Mouse (Mus musculus) CH12.LX (cell line): Measurements from ENCODE around the gene Cacnb2. TPM values are rescaled to one million over a fixed set of nuclear protein-coding genes. Genes with fewer than 3 reads are reported as not detected.
A peak's percentile ranks its signal among the peaks of the same experiment; 100 is the strongest.

Experiments
- DNase-seq: peaks from one replicate; pipeline ENCODE4 v3.0.0-alpha.2; 2013; ENCODE audit errors: extremely low read depth
- H3K27ac ChIP-seq: 2 replicates; pipeline ENCODE4 v1.5.1; 2012; ENCODE audit warnings: low read depth, mild to moderate bottlenecking, control low read depth, moderate library complexity; ENCODE audit not compliant: insufficient read depth
- H3K27me3 ChIP-seq: replicated peaks from 2 replicates; pipeline ENCODE3; 2012; ENCODE audit warnings: inconsistent platforms
- H3K36me3 ChIP-seq, 2 experiments: replicated peaks in 1 of 2; 2 replicates each; pipeline versions ENCODE3 to v1.6.1; 2012; ENCODE audit warnings: inconsistent platforms in 1 of 2, low read length in 1 of 2, mild to moderate bottlenecking in 1 of 2, mixed read lengths in 1 of 2, moderate library complexity in 1 of 2; ENCODE audit not compliant: control insufficient read depth in 1 of 2, insufficient read depth in 1 of 2
- H3K4me1 ChIP-seq, 2 experiments: 2 replicates each; pipeline ENCODE4 v1.6.1; 2012; ENCODE audit warnings: inconsistent platforms in 1 of 2, moderate library complexity in 1 of 2; ENCODE audit not compliant: insufficient read depth in 2 of 2, control insufficient read depth in 1 of 2
- H3K4me2 ChIP-seq: 2 replicates; pipeline ENCODE4 v1.6.1; 2012; ENCODE audit warnings: low read depth, mild to moderate bottlenecking, control low read depth; ENCODE audit not compliant: poor library complexity, insufficient read depth, severe bottlenecking
- H3K4me3 ChIP-seq, 3 experiments: fragments of 150-350 bp in 1 of 3; sonication (generic) in 1 of 3; replicated peaks in 1 of 3; 2 replicates each; pipeline versions ENCODE3 to v1.5.1; 2011 to 2012; ENCODE audit warnings: low read depth in 2 of 3, low read length in 2 of 3, mild to moderate bottlenecking in 2 of 3, moderate library complexity in 2 of 3, control low read depth in 1 of 3, improper control_type of control experiment in 1 of 3, inconsistent platforms in 1 of 3, mixed read lengths in 1 of 3; ENCODE audit not compliant: poor library complexity in 1 of 3
- H3K79me2 ChIP-seq: replicated peaks from 2 replicates; pipeline ENCODE4 v1.6.1; 2012; ENCODE audit warnings: mild to moderate bottlenecking, moderate library complexity; ENCODE audit not compliant: control insufficient read depth, poor library complexity, insufficient read depth, severe bottlenecking; ENCODE audit errors: extremely low read depth
- H3K9ac ChIP-seq: 2 replicates; pipeline ENCODE4 v1.6.1; 2012; ENCODE audit warnings: low read depth, mild to moderate bottlenecking, control low read depth, moderate library complexity; ENCODE audit not compliant: insufficient read depth
- H3K9me3 ChIP-seq: replicated peaks from 2 replicates; pipeline ENCODE3; 2012; ENCODE audit warnings: low read length, inconsistent platforms, mixed read lengths
- BHLHE40 ChIP-seq: IDR thresholded peaks from 2 replicates; pipeline ENCODE4 v1.6.1; 2011; ENCODE audit warnings: mild to moderate bottlenecking, low read depth, low read length, improper control_type of control experiment
- CHD1 ChIP-seq: IDR thresholded peaks from 2 replicates; pipeline ENCODE4 v1.6.1; 2012; ENCODE audit warnings: low read depth, low read length, improper control_type of control experiment, inconsistent platforms
- CHD2 ChIP-seq: IDR thresholded peaks from 2 replicates; pipeline ENCODE4 v1.6.1; 2011; ENCODE audit warnings: low read length, improper control_type of control experiment
- E2F4 ChIP-seq: IDR thresholded peaks from 2 replicates; pipeline ENCODE4 v1.6.1; 2011; ENCODE audit warnings: low read depth, low read length, improper control_type of control experiment; ENCODE audit not compliant: insufficient replicate concordance
- ELF1 ChIP-seq: IDR thresholded peaks from 2 replicates; pipeline ENCODE4 v1.6.1; 2014; ENCODE audit warnings: low read depth, mild to moderate bottlenecking, inconsistent platforms, low read length, improper control_type of control experiment
- EP300 ChIP-seq: IDR thresholded peaks from 2 replicates; pipeline ENCODE4 v1.6.1; 2011; ENCODE audit warnings: low read length, improper control_type of control experiment
- ETS1 ChIP-seq: conservative IDR thresholded peaks from 2 replicates; pipeline ENCODE4 v1.6.1; 2012; ENCODE audit warnings: low read depth, mild to moderate bottlenecking, inconsistent platforms, low read length, improper control_type of control experiment, moderate library complexity
- GABPA ChIP-seq: IDR thresholded peaks from 2 replicates; pipeline ENCODE4 v1.6.1; 2012; ENCODE audit warnings: low read depth, low read length, improper control_type of control experiment, inconsistent platforms; ENCODE audit not compliant: insufficient replicate concordance
- HCFC1 ChIP-seq: IDR thresholded peaks from 2 replicates; pipeline ENCODE4 v1.6.1; 2012; ENCODE audit warnings: low read depth, mild to moderate bottlenecking, inconsistent platforms, low read length, improper control_type of control experiment
- IRF4 ChIP-seq: IDR thresholded peaks from 2 replicates; pipeline ENCODE4 v1.6.1; 2014; ENCODE audit warnings: low read depth, mild to moderate bottlenecking, inconsistent platforms, low read length, improper control_type of control experiment
- JUN ChIP-seq: IDR thresholded peaks from 2 replicates; pipeline ENCODE4 v1.6.1; 2011; ENCODE audit warnings: low read depth, mild to moderate bottlenecking, low read length, improper control_type of control experiment, moderate library complexity; ENCODE audit not compliant: insufficient read depth
- JUND ChIP-seq: conservative IDR thresholded peaks from 2 replicates; pipeline ENCODE4 v1.6.1; 2011; ENCODE audit warnings: low read depth, low read length, improper control_type of control experiment
- KAT2A ChIP-seq: IDR thresholded peaks from 2 replicates; pipeline ENCODE4 v1.6.1; 2012; ENCODE audit warnings: low read length, improper control_type of control experiment, inconsistent platforms; ENCODE audit not compliant: insufficient replicate concordance
- MAX ChIP-seq: IDR thresholded peaks from 2 replicates; pipeline ENCODE4 v1.6.1; 2011; ENCODE audit warnings: low read length, improper control_type of control experiment
- MAZ ChIP-seq: IDR thresholded peaks from 2 replicates; pipeline ENCODE4 v1.6.1; 2012; ENCODE audit warnings: low read depth, mild to moderate bottlenecking, inconsistent platforms, low read length, improper control_type of control experiment, moderate library complexity
- MEF2A ChIP-seq: IDR thresholded peaks from 2 replicates; pipeline ENCODE4 v1.6.1; 2014; ENCODE audit warnings: low read depth, mild to moderate bottlenecking, inconsistent platforms, low read length, improper control_type of control experiment, borderline replicate concordance
- MXI1 ChIP-seq: IDR thresholded peaks from 2 replicates; pipeline ENCODE4 v1.6.1; 2011; ENCODE audit warnings: mild to moderate bottlenecking, low read depth, low read length, improper control_type of control experiment
- MYC ChIP-seq: IDR thresholded peaks from 2 replicates; pipeline ENCODE4 v1.6.1; 2011; ENCODE audit warnings: low read depth, mild to moderate bottlenecking, improper control_type of control experiment, low read length
- NRF1 ChIP-seq: IDR thresholded peaks from 2 replicates; pipeline ENCODE4 v1.6.1; 2014; ENCODE audit warnings: low read depth, mild to moderate bottlenecking, inconsistent platforms, low read length, improper control_type of control experiment, moderate library complexity
- PAX5 ChIP-seq: IDR thresholded peaks from 2 replicates; pipeline ENCODE4 v1.6.1; 2012; ENCODE audit warnings: low read length, inconsistent platforms, mixed read lengths
- POLR2A ChIP-seq: IDR thresholded peaks from 2 replicates; pipeline ENCODE4 v1.6.1; 2011; ENCODE audit warnings: low read depth, mild to moderate bottlenecking, improper control_type of control experiment, low read length
- POLR2AphosphoS2 ChIP-seq: IDR thresholded peaks from 2 replicates; pipeline ENCODE4 v1.6.1; 2011; ENCODE audit warnings: low read depth, low read length, improper control_type of control experiment
- RAD21 ChIP-seq: IDR thresholded peaks from 2 replicates; pipeline ENCODE4 v1.6.1; 2011; ENCODE audit warnings: low read depth, mild to moderate bottlenecking, low read length, improper control_type of control experiment, moderate library complexity
- RCOR1 ChIP-seq: conservative IDR thresholded peaks from 2 replicates; pipeline ENCODE4 v1.6.1; 2012; ENCODE audit warnings: low read depth, mild to moderate bottlenecking, inconsistent platforms, low read length, improper control_type of control experiment
- SIN3A ChIP-seq: IDR thresholded peaks from 2 replicates; pipeline ENCODE4 v1.6.1; 2012; ENCODE audit warnings: low read length, improper control_type of control experiment, inconsistent platforms
- SMC3 ChIP-seq: IDR thresholded peaks from 2 replicates; pipeline ENCODE4 v1.6.1; 2011; ENCODE audit warnings: low read depth, low read length, improper control_type of control experiment
- TCF12 ChIP-seq: IDR thresholded peaks from 2 replicates; pipeline ENCODE4 v1.6.1; 2014; ENCODE audit warnings: low read depth, mild to moderate bottlenecking, inconsistent platforms, low read length, improper control_type of control experiment
- USF1 ChIP-seq: IDR thresholded peaks from 2 replicates; pipeline ENCODE4 v1.6.1; 2014; ENCODE audit warnings: low read depth, mild to moderate bottlenecking, inconsistent platforms, low read length, improper control_type of control experiment
- USF2 ChIP-seq: conservative IDR thresholded peaks from 2 replicates; pipeline ENCODE4 v1.6.1; 2011; ENCODE audit warnings: low read depth, low read length, improper control_type of control experiment
- ZC3H11A ChIP-seq: IDR thresholded peaks from 2 replicates; pipeline ENCODE4 v1.6.1; 2012; ENCODE audit warnings: low read depth, mild to moderate bottlenecking, inconsistent platforms, low read length, improper control_type of control experiment
- ZKSCAN1 ChIP-seq: IDR thresholded peaks from 2 replicates; pipeline ENCODE4 v1.6.1; 2012; ENCODE audit warnings: low read depth, inconsistent platforms, low read length, improper control_type of control experiment, borderline replicate concordance
- ZMIZ1 ChIP-seq: IDR thresholded peaks from 2 replicates; pipeline ENCODE4 v1.6.1; 2012; ENCODE audit warnings: low read depth, mild to moderate bottlenecking, inconsistent platforms, low read length, improper control_type of control experiment
- ZNF384 ChIP-seq: IDR thresholded peaks from 2 replicates; pipeline ENCODE4 v1.6.1; 2012; ENCODE audit warnings: low read depth, low read length, improper control_type of control experiment, inconsistent platforms
- dilution Hi-C: fragments of 300-500 bp; cut with MboI; formaldehyde crosslinking; loops from 2 replicates; pipeline ENCODE4 v1.14.3; 2020; ENCODE audit warnings: low sequenced_read_pairs; ENCODE audit not compliant: extremely low pct_unique_long_range_greater_than_20kb, extremely low pct_ligation_motif_present
- in situ Hi-C: fragments of 300-500 bp; cut with MboI; formaldehyde crosslinking; loops from 3 replicates; pipeline ENCODE4 v1.14.3; 2019; ENCODE audit warnings: low sequenced_read_pairs, low pct_ligation_motif_present, low pct_unique_long_range_greater_than_20kb, mixed read lengths
- polyA plus RNA-seq: library from polyadenylated mRNA; unstranded; fragments of >175 nt; gene quantifications from 2 replicates; pipeline ENCODE4 v1.2.1, GENCODE M21; 2012; ENCODE audit warnings: low read depth; ENCODE audit not compliant: insufficient read length
- total RNA-seq, 2 experiments: library from RNA; depleted of rRNA; stranded (reverse); fragments of 300-350 nt in 1 of 2; fragments of >200 nt in 1 of 2; gene quantifications; 2 replicates each; pipeline ENCODE4 v1.2.3; 2012 to 2014

The Cacnb2 gene
- total and polyA plus RNA-seq, 3 experiments: 0.42 to 2.8 (median 0.93) TPM

DNA sequence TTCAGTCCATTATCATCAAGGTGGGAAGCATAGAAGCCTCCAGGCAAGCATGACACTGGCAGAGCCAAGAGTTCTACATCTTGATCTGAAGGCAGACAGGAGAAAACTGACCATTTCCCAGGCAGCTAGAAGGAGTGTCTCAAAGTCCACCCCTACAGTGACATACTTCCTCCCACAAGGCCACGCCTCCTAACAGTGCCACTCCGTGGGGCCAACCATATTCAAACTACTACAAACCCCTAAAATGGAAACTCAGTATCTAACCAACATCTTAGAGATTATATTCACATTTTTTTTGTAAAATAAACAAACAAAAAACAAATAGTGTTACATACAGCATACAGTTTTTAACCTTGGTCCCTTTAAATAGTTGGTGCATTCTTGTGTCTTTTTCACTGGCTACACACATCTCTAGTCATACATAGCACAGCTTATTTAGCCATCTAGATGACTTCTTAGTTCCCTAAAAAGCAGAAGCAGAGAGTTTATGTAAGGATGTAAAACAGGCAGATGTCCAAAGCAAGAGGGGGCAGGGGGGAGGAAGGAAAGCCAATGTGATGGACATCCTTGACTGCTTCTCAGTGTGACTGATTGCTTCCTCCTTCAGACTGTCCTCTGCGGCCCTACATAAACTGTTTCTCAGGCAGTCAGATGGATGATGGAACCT, 340.9 kb downstream of the Cacnb2 start:
- TF ChIP-seq PAX5: no peak
- peak; percentile 51; the same call in 1 of the 2 replicates for TF ChIP-seq EP300
- no peak for TF ChIP-seq ZC3H11A
- no peak for TF ChIP-seq E2F4
- no peak for TF ChIP-seq ZKSCAN1
- TF ChIP-seq SIN3A: peak; percentile 51; the same call in 1 of the 2 replicates
- TF ChIP-seq ELF1: no peak; the same call in 1 of the 2 replicates
- no peak for TF ChIP-seq ZMIZ1
- TF ChIP-seq JUND: no peak
- TF ChIP-seq RCOR1: no peak
- no peak for TF ChIP-seq POLR2AphosphoS2
- TF ChIP-seq KAT2A: no peak
- TF ChIP-seq CHD2: 0 out of 2 replicates have a peak, but pooled peaks have one; percentile 40
- TF ChIP-seq MYC: no peak
- TF ChIP-seq ZNF384: no peak
- TF ChIP-seq IRF4: 0 out of 2 replicates have a peak, but pooled peaks have one; percentile 19
- TF ChIP-seq HCFC1: no peak
- no peak for TF ChIP-seq USF2
- TF ChIP-seq MAZ: no peak
- TF ChIP-seq USF1: no peak
- no peak for TF ChIP-seq BHLHE40
- no peak for TF ChIP-seq GABPA
- TF ChIP-seq MXI1: no peak
- no peak for TF ChIP-seq MEF2A
- no peak for TF ChIP-seq SMC3
- TF ChIP-seq CHD1: 0 out of 2 replicates have a peak, but pooled peaks have one; percentile 51
- TF ChIP-seq MAX: no peak
- TF ChIP-seq RAD21: no peak
- no peak for TF ChIP-seq JUN
- 0 out of 2 replicates have a peak, but pooled peaks have one; percentile 4 for TF ChIP-seq TCF12
- no peak for TF ChIP-seq NRF1
- TF ChIP-seq ETS1: peak; percentile 34; the same call in 1 of the 2 replicates
- TF ChIP-seq POLR2A: no peak; the same call in 1 of the 2 replicates
- Histone ChIP-seq H3K27ac (no peak overlapping the region), H3K36me3 (no peaks in the 10 kb centered on the region), H3K9ac (no peak overlapping the region), H3K4me1 (peaks cover 7 to 23% of the 10 kb centered on the region in 2 experiments; a peak in 3 of 4 replicates), H3K4me3 (no peak overlapping the region), H3K4me2 (peak overlapping the region; percentile 9; the same call in 1 of the 2 replicates), H3K9me3 (no peaks in the 10 kb centered on the region), H3K79me2 (no peaks in the 10 kb centered on the region), H3K27me3 (no peaks in the 10 kb centered on the region)
- in situ Hi-C loops (no loop called here), dilution Hi-C loops (no loop called here)
- DNase-seq: peak; percentile 77
